17 mouse cellular contexts compared by ENCODE assay signal in the genomic region with DNA sequence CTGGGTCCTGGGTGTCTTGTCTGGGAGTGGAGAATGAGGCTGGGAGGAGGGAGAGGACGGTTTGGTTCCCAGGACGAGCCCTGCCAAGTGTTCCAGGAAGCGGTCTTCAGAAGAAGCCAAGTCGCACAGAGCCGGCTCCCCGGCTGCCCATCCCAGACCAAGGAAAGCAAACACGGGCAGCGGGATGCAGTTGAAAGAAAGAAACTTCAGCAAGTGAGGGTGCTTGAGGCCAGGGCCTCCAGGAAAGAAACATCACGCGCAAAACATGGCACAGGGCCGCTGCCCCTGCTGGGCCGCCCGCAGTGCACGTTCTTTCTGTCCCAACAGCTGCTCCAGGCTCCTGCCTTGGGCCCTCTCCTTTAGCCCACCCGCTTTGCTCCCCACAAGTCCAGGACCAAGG.
DNase-seq lines count a peak whose midpoint lies in the region; ATAC-seq lines count a peak whose summit lies in the region.
"Had no signal": no experiment of that assay in that cellular context is flagged by ENCODE, and none has a peak within 500 bp of the region (broad histone marks: within the 10 kb centered on the region; RNA-seq: fewer than 3 reads in every experiment).

No protein-coding gene starts in this region.

- peaks cover 18% of the 10 kb centered on the region for H3K4me1 ChIP-seq in heart, embryonic 12.5 days (replicated peaks)
- peaks cover 15% of the 10 kb centered on the region for H3K4me1 ChIP-seq in embryonic facial prominence, embryonic 12.5 days
- H3K4me1 ChIP-seq in limb, embryonic 13.5 days: peaks cover 57% of the 10 kb centered on the region
- H3K4me1 ChIP-seq: neural tube, embryonic 12.5 days had no signal

- no peaks in the 10 kb centered on the region for H3K9me3 ChIP-seq in heart, embryonic 12.5 days (replicated peaks)
- H3K9me3 ChIP-seq in embryonic facial prominence, embryonic 12.5 days: no peaks in the 10 kb centered on the region
- no peaks in the 10 kb centered on the region for H3K9me3 ChIP-seq in limb, embryonic 13.5 days
- H3K9me3 ChIP-seq: forebrain, embryonic 12.5 days; kidney, embryonic 15.5 days; lung, embryonic 15.5 days; midbrain, embryonic 13.5 days; neural tube, embryonic 12.5 days had no signal

- no peaks in the 10 kb centered on the region for H3K36me3 ChIP-seq in heart, embryonic 12.5 days
- H3K36me3 ChIP-seq in embryonic facial prominence, embryonic 12.5 days: no peaks in the 10 kb centered on the region
- H3K36me3 ChIP-seq in limb, embryonic 13.5 days: no peaks in the 10 kb centered on the region
- H3K36me3 ChIP-seq: forebrain, embryonic 12.5 days; kidney, embryonic 15.5 days; lung, embryonic 15.5 days; midbrain, embryonic 13.5 days; neural tube, embryonic 12.5 days had no signal

- H3K4me3 ChIP-seq in heart, embryonic 12.5 days: no peak overlapping the region
- H3K4me3 ChIP-seq in embryonic facial prominence, embryonic 12.5 days: no peak overlapping the region
- H3K4me3 ChIP-seq in limb, embryonic 13.5 days: no peak overlapping the region
- H3K4me3 ChIP-seq: forebrain, embryonic 12.5 days; kidney, embryonic 15.5 days; lung, embryonic 15.5 days; midbrain, embryonic 13.5 days; neural tube, embryonic 12.5 days had no signal

- no peaks in the 10 kb centered on the region for H3K27me3 ChIP-seq in heart, embryonic 12.5 days (replicated peaks)
- no peaks in the 10 kb centered on the region for H3K27me3 ChIP-seq in embryonic facial prominence, embryonic 12.5 days
- no peaks in the 10 kb centered on the region for H3K27me3 ChIP-seq in limb, embryonic 13.5 days
- H3K27me3 ChIP-seq: lung, embryonic 15.5 days; midbrain, embryonic 13.5 days; neural tube, embryonic 12.5 days had no signal

- ATAC-seq in heart, embryonic 12.5 days (ENCODE audit: insufficient number of reproducible peaks, low FRiP score): no peak
- no peak for ATAC-seq in embryonic facial prominence, embryonic 12.5 days (ENCODE audit: insufficient number of reproducible peaks, insufficient read depth, low FRiP score, low TSS enrichment)
- ATAC-seq in limb, embryonic 13.5 days (ENCODE audit: low FRiP score, low read depth): no peak; the same call in 1 of the 2 replicates
- ATAC-seq: midbrain, embryonic 13.5 days had no signal

- 78% methylated on average over 15 of the region's 15 CpGs for WGBS in heart, embryonic 12.5 days
- 74% methylated on average over 15 of the region's 15 CpGs for WGBS in embryonic facial prominence, embryonic 12.5 days
- WGBS in limb, embryonic 13.5 days: 79% methylated on average over 15 of the region's 15 CpGs

- peak; percentile 31 to 38 for DNase-seq in heart, adult 18-20 months
- DNase-seq in gastrocnemius, postnatal 36 days: peak; percentile 55 to 60
- no peak for DNase-seq in layer of hippocampus, postnatal 10 days (ENCODE audit: low spot score in 2 of 2)
- no peak for DNase-seq in spleen, postnatal 4 days (ENCODE audit: low spot score in 2 of 2)
- DNase-seq in adrenal gland, postnatal 36 days: no peak
- DNase-seq: adrenal gland, postnatal 14 days; layer of hippocampus, adult 9-11 months; liver; thymus, postnatal 14 days had no signal

- no peak overlapping the region for H3K9ac ChIP-seq in heart, embryonic 12.5 days
- no peak overlapping the region for H3K9ac ChIP-seq in embryonic facial prominence, embryonic 12.5 days
- H3K9ac ChIP-seq in limb, embryonic 13.5 days: no peak overlapping the region
- H3K9ac ChIP-seq: forebrain, embryonic 12.5 days; kidney, embryonic 15.5 days; lung, embryonic 15.5 days; midbrain, embryonic 13.5 days; neural tube, embryonic 12.5 days had no signal

- no peak overlapping the region for H3K27ac ChIP-seq in heart, embryonic 12.5 days (ENCODE audit: poor library complexity, severe bottlenecking)
- 0 out of 2 replicates have a peak overlapping the region, but pooled peaks have one; percentile 25 for H3K27ac ChIP-seq in embryonic facial prominence, embryonic 12.5 days
- H3K27ac ChIP-seq in limb, embryonic 13.5 days: peak overlapping the region; percentile 56
- H3K27ac ChIP-seq: forebrain, embryonic 12.5 days; kidney, embryonic 15.5 days; lung, embryonic 15.5 days; midbrain, embryonic 13.5 days; neural tube, embryonic 12.5 days had no signal

- H3K4me2 ChIP-seq in heart, embryonic 12.5 days: no peak overlapping the region
- no peak overlapping the region for H3K4me2 ChIP-seq in embryonic facial prominence, embryonic 12.5 days (replicated peaks)
- no peak overlapping the region for H3K4me2 ChIP-seq in limb, embryonic 13.5 days (replicated peaks)
- H3K4me2 ChIP-seq: forebrain, embryonic 12.5 days; kidney, embryonic 15.5 days; lung, embryonic 15.5 days; midbrain, embryonic 13.5 days; neural tube, embryonic 12.5 days had no signal

- intact Hi-C loops in gastrocnemius, postnatal 36 days (cut with DNase I): loop anchor here (2.0 kb wide), 1 partner anchor 47 kb away; no protein-coding TSS in a partner anchor

Comparison
In these comparisons a context has a peak if more than half of its experiments do, and no peak if none do; other contexts are left out.
1. DNase-seq: peak in heart, adult 18-20 months (2 of 2) and gastrocnemius, postnatal 36 days (2 of 2); none in layer of hippocampus, postnatal 10 days (0 of 2), spleen, postnatal 4 days (0 of 2) and adrenal gland, postnatal 36 days (0 of 2).